Mouse (Mus musculus) heart, embryonic 10.5 days (tissue): ENCODE measurements around the gene Uxs1. TPM values are rescaled to one million over a fixed set of nuclear protein-coding genes. Genes with fewer than 3 reads are reported as not detected.

ENCODE experiments used
- DNase-seq: peaks from one replicate; pipeline ENCODE4 v3.0.0-alpha.2; 2017; ENCODE audit warnings: low spot score
- H3K27ac ChIP-seq: fragments of 300-500 bp; sonication (generic); 2 replicates; pipeline ENCODE4 v1.5.1; 2016; ENCODE audit warnings: mild to moderate bottlenecking
- H3K27me3 ChIP-seq: fragments of 300-500 bp; sonication (generic); 2 replicates; pipeline ENCODE4 v1.6.1; 2016; ENCODE audit warnings: mild to moderate bottlenecking; ENCODE audit not compliant: poor library complexity, insufficient read depth, severe bottlenecking
- H3K36me3 ChIP-seq: fragments of 300-500 bp; sonication (generic); 2 replicates; pipeline ENCODE4 v1.6.1; 2016; ENCODE audit warnings: mild to moderate bottlenecking, moderate library complexity
- H3K4me1 ChIP-seq: fragments of 300-500 bp; sonication (generic); 2 replicates; pipeline ENCODE4 v1.6.1; 2016; ENCODE audit warnings: mild to moderate bottlenecking
- H3K4me3 ChIP-seq: fragments of 300-500 bp; sonication (generic); 2 replicates; pipeline ENCODE4 v1.5.1; 2016; ENCODE audit warnings: mild to moderate bottlenecking, moderate library complexity
- H3K9me3 ChIP-seq: fragments of 300-500 bp; sonication (generic); 2 replicates; pipeline ENCODE4 v1.6.1; 2016; ENCODE audit warnings: mild to moderate bottlenecking, moderate library complexity
- whole genome bisulfite sequencing: fragments of 180-500 bp; shearing (Covaris S2); methylation state at CpG from one replicate; pipeline ENCODE4 v1.1.7; 2016; 5-methylcytosine and 5-hydroxymethylcytosine counted together
- polyA plus RNA-seq: library from polyadenylated mRNA; unstranded; fragments of >200 nt; fragmentation: Nextera tagmentation; extraction: Ambion mirVana; gene quantifications from 2 replicates; pipeline ENCODE4 v1.2.1, GENCODE M21; 2016

The Uxs1 gene
- polyA plus RNA-seq: 15.6 and 17.2 TPM in 2 replicates

DNA sequence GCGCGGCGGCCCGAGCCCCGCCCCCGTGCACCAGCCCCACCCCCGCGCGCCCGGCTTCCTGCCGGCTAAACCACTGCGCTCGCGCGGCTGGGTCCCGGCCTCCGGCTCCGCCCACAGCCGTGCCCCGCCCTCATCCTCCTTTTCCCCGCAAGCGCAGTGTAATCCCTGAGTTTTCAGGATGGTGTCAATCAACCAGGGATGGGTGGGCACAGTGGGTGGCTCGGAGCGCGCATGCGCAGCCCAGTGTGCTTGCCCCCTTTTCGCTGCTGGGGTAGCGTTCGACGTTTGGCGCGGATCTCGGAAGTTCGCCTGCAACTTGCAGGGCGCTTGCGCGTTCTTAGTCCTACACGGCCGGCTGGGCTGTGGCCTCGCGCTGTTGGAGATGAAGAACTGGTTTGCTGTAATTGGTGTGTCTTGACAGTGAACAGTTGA is at the start of gene Uxs1:
Gene Uxs1, minus strand, starts transcription at position 38 of the 432 bp plus-strand sequence.
- WGBS: under 1% methylated on average over 41 of the region's 41 CpGs
- DNase-seq: peak; percentile 99
- Histone ChIP-seq H3K27me3 (no peaks in the 10 kb centered on the region), H3K27ac (peak within 1 kb of the TSS; percentile 94), H3K4me3 (peak within 1 kb of the TSS; percentile 96), H3K9me3 (no peaks in the 10 kb centered on the region), H3K36me3 (no peaks in the 10 kb centered on the region), H3K4me1 (peaks cover 9% of the 10 kb centered on the region)

DNA sequence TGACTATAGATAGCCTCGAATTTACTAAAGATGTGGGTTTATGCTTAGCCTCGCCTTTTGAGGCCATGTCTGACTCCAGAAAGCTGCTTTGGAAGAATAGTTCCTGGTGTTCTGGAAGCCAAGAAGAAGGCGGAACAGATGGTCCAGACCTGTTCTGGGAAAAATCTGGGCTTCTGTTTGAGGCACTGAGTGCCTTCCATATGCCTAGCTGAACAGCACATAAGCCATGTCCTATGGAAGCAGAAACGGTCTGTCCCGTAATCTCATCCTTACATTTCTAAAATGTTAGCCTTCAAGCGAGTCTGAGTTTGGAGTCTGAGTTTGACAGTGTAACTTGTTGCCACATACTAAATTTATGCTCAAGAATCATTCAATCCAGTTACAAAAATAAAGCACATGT is 49.6 kb upstream of the Uxs1 start:
- 80% methylated on average over 6 of the region's 6 CpGs for WGBS
- H3K36me3 ChIP-seq: no peaks in the 10 kb centered on the region
- H3K27ac ChIP-seq: no peak overlapping the region
- H3K4me1 ChIP-seq: no peaks in the 10 kb centered on the region
- no peak overlapping the region for H3K4me3 ChIP-seq
- no peaks in the 10 kb centered on the region for H3K9me3 ChIP-seq
- H3K27me3 ChIP-seq: no peaks in the 10 kb centered on the region
- no peak for DNase-seq

DNA sequence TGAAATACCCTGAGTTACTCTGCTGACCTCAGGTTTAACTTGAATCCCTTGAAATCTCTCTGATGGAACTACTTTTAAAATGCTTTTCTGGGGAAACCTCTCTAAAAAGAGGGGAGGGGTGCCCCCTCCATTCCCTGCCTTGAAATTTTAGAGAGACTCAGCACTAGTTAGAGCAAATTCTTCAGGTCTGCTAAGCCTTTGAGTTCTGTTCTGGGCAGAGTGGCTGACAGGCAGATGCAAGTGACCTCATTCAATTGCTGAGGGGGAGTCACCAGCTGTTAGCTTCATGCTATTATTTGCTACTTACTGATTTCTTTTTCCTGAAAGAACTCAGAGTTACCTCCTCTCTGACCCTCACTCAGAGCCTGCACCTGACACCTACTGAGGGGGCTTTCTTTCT is 43.5 kb upstream of the Uxs1 start:
- no peak overlapping the region for H3K27ac ChIP-seq
- H3K4me1 ChIP-seq: no peaks in the 10 kb centered on the region
- no peaks in the 10 kb centered on the region for H3K27me3 ChIP-seq
- H3K4me3 ChIP-seq: no peak overlapping the region
- no peaks in the 10 kb centered on the region for H3K36me3 ChIP-seq
- no peaks in the 10 kb centered on the region for H3K9me3 ChIP-seq
- DNase-seq: no peak

DNA sequence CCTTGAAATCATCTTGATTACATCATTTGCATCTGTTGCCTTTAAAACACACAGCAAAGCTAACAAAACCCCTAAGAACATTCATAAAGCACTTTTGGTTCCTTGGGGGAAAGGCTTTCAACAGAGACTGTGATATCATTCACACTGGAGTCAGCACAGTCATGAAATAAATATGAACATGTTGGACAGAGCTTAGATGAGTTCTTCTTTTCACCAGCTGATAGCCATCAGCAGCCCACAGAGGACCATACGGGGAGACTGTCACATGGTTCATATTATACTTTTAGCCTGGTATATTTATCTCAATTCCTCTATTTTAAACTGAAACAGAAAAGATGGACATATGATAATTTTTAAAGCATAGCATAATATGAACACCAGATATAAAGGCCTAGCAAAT is 40.9 kb upstream of the Uxs1 start:
- Histone ChIP-seq H3K36me3 (no peaks in the 10 kb centered on the region), H3K4me3 (no peak overlapping the region), H3K9me3 (no peaks in the 10 kb centered on the region), H3K27me3 (no peaks in the 10 kb centered on the region), H3K4me1 (no peaks in the 10 kb centered on the region), H3K27ac (no peak overlapping the region)
- no peak for DNase-seq
- 63% methylated on average over 1 of the region's 1 CpGs for WGBS

DNA sequence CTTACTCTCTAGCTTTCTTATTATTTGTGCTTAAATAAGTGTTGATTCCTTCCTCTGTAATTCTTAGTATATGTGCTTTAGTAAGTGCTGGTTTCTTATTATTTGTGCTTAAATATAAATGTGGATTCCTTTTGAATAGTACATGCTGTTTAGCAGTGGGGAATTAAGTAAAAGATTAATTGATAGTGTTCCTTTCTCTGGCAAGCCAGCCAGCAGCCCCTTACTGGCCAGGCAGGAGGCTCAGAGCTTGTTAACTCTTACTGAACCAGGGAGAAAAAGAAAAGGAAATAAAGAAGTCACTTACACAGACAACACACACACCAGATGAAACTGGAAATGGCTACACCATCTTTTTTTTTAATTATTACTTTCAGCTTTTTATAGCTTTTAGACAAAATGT is 37.2 kb upstream of the Uxs1 start:
- Histone ChIP-seq H3K4me1 (no peaks in the 10 kb centered on the region), H3K36me3 (no peaks in the 10 kb centered on the region), H3K27me3 (no peaks in the 10 kb centered on the region), H3K27ac (no peak overlapping the region), H3K4me3 (no peak overlapping the region), H3K9me3 (no peaks in the 10 kb centered on the region)
- DNase-seq: no peak

DNA sequence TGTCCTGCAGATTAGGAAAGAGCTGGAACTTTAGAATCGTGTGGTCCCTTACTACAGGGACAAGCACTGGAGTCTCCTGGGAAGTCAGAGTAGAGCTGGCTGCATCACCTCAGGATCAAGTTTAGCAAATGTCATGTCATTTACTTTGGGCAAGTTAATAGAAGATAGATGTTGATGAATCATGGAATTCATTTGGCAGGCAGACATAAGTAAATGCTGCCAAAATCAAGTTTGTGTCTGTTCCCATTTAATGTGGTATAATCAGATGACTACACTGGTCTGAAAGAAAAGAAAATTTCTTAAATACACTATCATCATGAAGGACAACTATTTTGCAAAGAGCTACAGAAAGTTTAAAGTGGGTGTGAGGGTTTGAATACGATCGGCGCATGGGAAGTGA is 35.0 kb upstream of the Uxs1 start:
- Histone ChIP-seq H3K36me3 (no peaks in the 10 kb centered on the region), H3K4me1 (no peaks in the 10 kb centered on the region), H3K27ac (no peak overlapping the region), H3K4me3 (no peak overlapping the region), H3K27me3 (no peaks in the 10 kb centered on the region), H3K9me3 (no peaks in the 10 kb centered on the region)
- 88% methylated on average over 4 of the region's 4 CpGs for WGBS
- DNase-seq: no peak

DNA sequence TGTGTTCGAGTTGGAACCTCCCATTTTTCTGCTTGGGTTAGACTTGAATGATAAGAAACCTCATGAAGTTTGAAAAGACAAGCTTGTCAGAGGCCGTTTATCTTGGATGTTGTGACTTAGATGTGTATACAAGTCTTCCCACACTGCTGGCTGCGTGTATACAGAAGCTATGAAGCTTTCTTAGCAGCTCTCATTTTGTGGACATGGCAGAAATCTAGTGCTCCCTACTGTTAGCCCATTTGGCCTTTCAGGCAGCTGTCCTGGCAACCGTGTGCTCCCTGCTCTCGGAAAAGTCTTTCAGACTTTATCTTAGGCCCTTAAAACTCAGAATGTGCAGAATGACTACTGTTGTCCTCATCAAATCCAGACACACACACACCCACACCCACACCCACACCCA is 31.4 kb upstream of the Uxs1 start:
- DNase-seq: no peak
- 68% methylated on average over 5 of the region's 5 CpGs for WGBS
- H3K27me3 ChIP-seq: no peaks in the 10 kb centered on the region

DNA sequence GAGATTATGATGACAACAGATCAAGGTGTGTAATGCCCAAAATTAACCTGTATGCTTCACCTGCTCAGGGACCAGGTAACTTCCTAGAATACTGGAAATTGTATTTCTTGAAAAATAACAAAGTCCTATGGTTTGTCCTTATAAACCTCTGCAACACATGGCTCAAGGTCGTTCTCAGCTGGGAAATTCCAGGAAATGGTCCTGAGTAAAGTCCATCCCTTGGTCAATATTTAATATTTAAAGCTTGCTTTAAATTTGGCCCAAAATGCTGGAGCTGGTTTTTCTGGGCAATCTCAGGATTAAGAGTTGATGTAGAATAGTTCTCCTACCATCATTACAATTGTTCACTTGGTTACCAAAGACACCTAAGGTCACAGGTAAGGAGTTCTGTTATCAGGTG is 30.1 kb upstream of the Uxs1 start:
- H3K36me3 ChIP-seq: no peaks in the 10 kb centered on the region
- 75% methylated on average over 1 of the region's 1 CpGs for WGBS
- no peaks in the 10 kb centered on the region for H3K4me1 ChIP-seq
- H3K4me3 ChIP-seq: no peak overlapping the region
- DNase-seq: no peak
- H3K9me3 ChIP-seq: no peaks in the 10 kb centered on the region
- H3K27me3 ChIP-seq: no peaks in the 10 kb centered on the region
- no peak overlapping the region for H3K27ac ChIP-seq

More for the DNA sequence above, 31.4 kb upstream of the Uxs1 start:
- H3K4me3 ChIP-seq: no peak overlapping the region
- no peaks in the 10 kb centered on the region for H3K9me3 ChIP-seq
- H3K4me1 ChIP-seq: no peaks in the 10 kb centered on the region
- no peak overlapping the region for H3K27ac ChIP-seq
- H3K36me3 ChIP-seq: no peaks in the 10 kb centered on the region

DNA sequence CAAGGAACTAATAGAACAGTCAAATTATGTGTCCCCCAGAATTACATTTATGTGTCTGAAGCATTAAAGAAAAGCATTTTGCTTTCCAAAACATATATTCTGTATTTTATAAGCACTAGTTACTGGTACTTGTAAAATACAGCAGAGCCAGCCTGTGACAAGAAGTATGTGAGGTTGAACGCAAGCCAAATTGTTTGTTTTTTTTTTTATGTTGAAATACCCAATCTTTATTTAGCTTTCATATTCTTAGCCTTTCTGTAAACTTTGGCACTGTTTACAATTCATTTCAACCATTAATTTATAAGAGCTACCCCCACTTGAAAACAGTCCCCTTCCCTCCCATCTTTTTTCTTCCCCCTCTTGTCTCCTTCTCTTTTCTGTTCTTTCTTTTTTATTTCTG is 28.0 kb upstream of the Uxs1 start:
- Histone ChIP-seq H3K9me3 (no peaks in the 10 kb centered on the region), H3K4me3 (no peak overlapping the region), H3K27me3 (no peaks in the 10 kb centered on the region), H3K4me1 (no peaks in the 10 kb centered on the region), H3K36me3 (no peaks in the 10 kb centered on the region), H3K27ac (no peak overlapping the region)
- WGBS: 77% methylated on average over 1 of the region's 1 CpGs
- DNase-seq: no peak

DNA sequence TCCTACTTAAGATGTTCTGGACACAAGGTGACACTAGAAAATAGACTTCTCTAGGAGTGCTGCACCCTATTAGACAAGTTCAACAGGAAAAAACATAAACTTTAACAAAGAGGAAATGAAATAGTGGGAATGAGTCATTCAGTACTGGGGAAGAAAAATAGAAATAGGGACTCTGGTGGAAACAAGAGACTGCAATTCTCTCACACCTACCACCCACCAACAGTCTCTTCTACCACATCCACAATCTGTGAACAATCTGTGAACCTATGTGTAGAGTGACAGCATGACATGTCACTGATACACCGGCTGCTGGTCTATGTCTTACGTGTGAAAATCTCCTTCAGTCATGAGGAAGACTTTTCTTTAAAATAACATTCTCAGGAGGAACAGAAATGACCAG is 15.8 kb upstream of the Uxs1 start:
- H3K36me3 ChIP-seq: no peaks in the 10 kb centered on the region
- H3K4me1 ChIP-seq: peaks cover 3% of the 10 kb centered on the region; the same call in 1 of the 2 replicates
- H3K27me3 ChIP-seq: no peaks in the 10 kb centered on the region
- H3K9me3 ChIP-seq: no peaks in the 10 kb centered on the region
- H3K4me3 ChIP-seq: no peak overlapping the region
- no peak overlapping the region for H3K27ac ChIP-seq
- WGBS: 61% methylated on average over 2 of the region's 2 CpGs
- DNase-seq: no peak

DNA sequence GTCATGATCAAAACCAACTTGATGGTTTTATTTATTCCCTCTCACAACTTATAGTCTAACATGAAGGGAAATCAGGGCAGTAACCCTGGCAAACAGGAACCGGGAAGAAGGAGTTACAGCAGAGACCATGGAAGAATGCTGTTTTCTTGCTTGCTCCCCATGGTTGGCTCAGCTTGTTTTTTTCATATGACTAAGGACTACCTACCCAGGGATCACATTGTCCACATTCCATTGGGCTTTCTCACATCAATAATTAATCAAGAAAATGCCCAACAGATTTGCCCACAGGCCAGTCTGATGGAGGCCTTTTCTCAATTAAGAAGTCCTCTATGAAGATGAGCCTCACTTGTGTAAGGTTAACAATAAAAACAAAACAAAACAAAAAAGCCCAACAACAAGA is 9.6 kb upstream of the Uxs1 start:
- Histone ChIP-seq H3K4me1 (no peaks in the 10 kb centered on the region), H3K4me3 (no peak overlapping the region), H3K27ac (no peak overlapping the region), H3K27me3 (no peaks in the 10 kb centered on the region), H3K9me3 (no peaks in the 10 kb centered on the region), H3K36me3 (no peaks in the 10 kb centered on the region)
- WGBS: 86% methylated on average over 1 of the region's 1 CpGs
- DNase-seq: no peak

DNA sequence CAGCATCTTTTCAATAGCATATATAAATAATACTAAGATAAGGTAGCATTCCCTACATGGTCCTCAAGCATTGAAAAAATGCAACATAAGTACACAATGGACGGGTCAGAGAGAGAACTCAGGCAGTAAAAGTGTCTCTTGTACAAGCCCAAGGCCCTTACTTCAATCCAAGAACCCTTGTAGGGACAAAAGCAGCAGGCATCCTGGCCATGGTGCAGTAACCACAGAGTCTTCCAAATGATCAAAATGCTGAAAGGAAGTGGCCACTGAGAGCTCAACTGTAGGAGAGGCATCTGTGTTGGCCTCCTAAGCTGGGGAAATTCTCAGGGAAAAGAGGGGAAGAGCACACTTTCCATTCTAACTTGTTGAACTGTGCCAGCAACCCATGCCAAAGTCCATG is 2.5 kb upstream of the Uxs1 start:
- Histone ChIP-seq H3K27ac (no peak overlapping the region), H3K4me1 (peaks cover 9% of the 10 kb centered on the region), H3K27me3 (no peaks in the 10 kb centered on the region), H3K4me3 (no peak overlapping the region), H3K36me3 (no peaks in the 10 kb centered on the region), H3K9me3 (no peaks in the 10 kb centered on the region)
- WGBS: 70% methylated on average over 1 of the region's 1 CpGs
- no peak for DNase-seq

DNA sequence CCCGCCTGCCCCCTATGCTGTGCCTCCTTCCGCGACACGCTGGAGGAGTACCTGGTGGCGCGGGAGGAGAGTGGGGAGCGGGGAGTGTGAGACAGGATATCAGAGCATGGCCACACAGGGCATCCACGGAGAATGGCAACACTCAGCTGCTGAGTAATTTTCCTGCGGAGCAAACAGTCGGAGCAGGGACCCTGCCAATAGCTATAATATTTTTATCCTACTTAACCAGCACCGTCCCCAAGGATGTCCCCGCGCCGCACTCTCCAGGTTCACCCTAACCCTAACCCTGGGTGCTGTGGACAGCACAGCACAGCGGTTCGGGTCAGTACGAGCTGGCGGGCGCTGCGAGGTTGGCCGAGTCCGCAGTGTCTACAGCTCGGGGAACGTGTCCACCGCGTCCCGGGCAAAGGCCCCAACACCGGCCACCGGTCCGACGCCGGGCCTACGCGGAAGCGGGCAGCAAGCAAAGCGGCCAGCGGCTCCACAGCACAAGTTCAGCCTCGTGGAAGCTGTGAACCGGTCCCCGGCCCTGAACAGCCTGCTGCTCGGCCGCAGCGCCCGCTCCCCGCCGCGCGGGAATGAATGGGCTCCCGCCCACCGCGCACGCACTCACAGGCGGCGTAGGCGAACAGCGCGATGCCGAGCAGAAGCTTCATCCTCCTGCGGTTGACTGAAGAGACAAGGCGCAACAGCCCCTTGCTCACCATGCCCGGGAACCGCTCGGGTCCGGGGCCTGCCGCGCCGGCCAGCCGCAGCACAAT is 418 bp downstream of the Uxs1 start:
- no peaks in the 10 kb centered on the region for H3K9me3 ChIP-seq
- H3K27ac ChIP-seq: peak overlapping the region; percentile 94
- under 1% methylated on average over 68 of the region's 68 CpGs for WGBS
- peak overlapping the region; percentile 96 for H3K4me3 ChIP-seq
- H3K4me1 ChIP-seq: peaks cover 9% of the 10 kb centered on the region
- no peaks in the 10 kb centered on the region for H3K27me3 ChIP-seq
- H3K36me3 ChIP-seq: no peaks in the 10 kb centered on the region
- DNase-seq: peak; percentile 80

DNA sequence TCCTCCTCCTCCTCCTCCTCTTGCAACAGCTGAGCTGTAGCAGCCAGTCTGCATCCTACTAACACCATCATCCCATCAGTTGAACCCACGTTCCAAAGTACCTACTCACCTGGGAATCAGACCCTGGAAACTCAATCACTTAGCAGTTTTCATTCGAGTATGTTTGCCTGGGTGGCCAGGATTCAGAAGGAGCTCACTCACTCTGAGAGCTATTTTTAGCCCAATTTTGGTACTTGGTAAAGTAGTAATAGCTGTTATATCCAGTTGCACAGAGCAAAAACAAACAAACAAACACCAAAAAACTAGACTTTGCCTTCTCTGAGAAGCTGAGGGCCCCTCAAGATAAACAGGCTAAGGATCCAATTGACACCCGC is 985 bp downstream of the Uxs1 start:
- Histone ChIP-seq H3K27ac (peak overlapping the region; percentile 94), H3K4me1 (peaks cover 9% of the 10 kb centered on the region), H3K36me3 (no peaks in the 10 kb centered on the region), H3K27me3 (no peaks in the 10 kb centered on the region), H3K9me3 (no peaks in the 10 kb centered on the region), H3K4me3 (peak overlapping the region; percentile 96)
- 0% methylated on average over 3 of the region's 3 CpGs for WGBS
- no peak for DNase-seq
